Mouse (Mus musculus): ENCODE measurements around the gene Fam204a. TPM values are rescaled to one million over a fixed set of nuclear protein-coding genes. Genes with fewer than 3 reads are reported as not detected.

The Fam204a gene
- total and polyA plus RNA-seq, 3 experiments, result 26.5 to 78.1 (median 69.0) TPM

- H3K27ac ChIP-seq (ENCODE audit: insufficient read depth, low read depth), result no peak overlapping the region
- no peak for TF ChIP-seq HCFC1 (IDR thresholded peaks at IDR 0.05; ENCODE audit: low read depth, low read length)
- no peak for TF ChIP-seq ZC3H11A (IDR thresholded peaks at IDR 0.05; ENCODE audit: low read depth, low read length)
- no peak for TF ChIP-seq MYC (IDR thresholded peaks at IDR 0.05; ENCODE audit: low read depth, low read length)
- no peak for TF ChIP-seq MAFK (IDR thresholded peaks at IDR 0.05; ENCODE audit: insufficient replicate concordance, low read length)
- no peak for TF ChIP-seq JUN (IDR thresholded peaks at IDR 0.05; ENCODE audit: insufficient read depth, low read depth, low read length)
- no peak for TF ChIP-seq ELF1 (IDR thresholded peaks at IDR 0.05; ENCODE audit: low read depth, low read length)
- no peak for TF ChIP-seq SIN3A (IDR thresholded peaks at IDR 0.05; ENCODE audit: low read length)
- no peak for TF ChIP-seq BHLHE40 (IDR thresholded peaks at IDR 0.05; ENCODE audit: low read depth, low read length)
- TF ChIP-seq ZKSCAN1 (IDR thresholded peaks at IDR 0.05; ENCODE audit: borderline replicate concordance, low read depth, low read length), result no peak
- TF ChIP-seq NRF1 (IDR thresholded peaks at IDR 0.05; ENCODE audit: low read depth, low read length), result no peak
- no peak for TF ChIP-seq E2F4 (IDR thresholded peaks at IDR 0.05; ENCODE audit: insufficient replicate concordance, low read depth, low read length)
- no peak for TF ChIP-seq KAT2A (IDR thresholded peaks at IDR 0.05; ENCODE audit: insufficient replicate concordance, low read length)
- no peak for TF ChIP-seq RAD21 (IDR thresholded peaks at IDR 0.05; ENCODE audit: low read depth, low read length)
- no peak for TF ChIP-seq POLR2AphosphoS2 (IDR thresholded peaks at IDR 0.05; ENCODE audit: low read depth, low read length)
- TF ChIP-seq USF1 (IDR thresholded peaks at IDR 0.05; ENCODE audit: low read depth, low read length), result no peak
- no peak for TF ChIP-seq CHD1 (IDR thresholded peaks at IDR 0.05; ENCODE audit: low read depth, low read length)
- no peak for TF ChIP-seq POLR2A (IDR thresholded peaks at IDR 0.05; ENCODE audit: low read depth, low read length)
- TF ChIP-seq SMC3 (IDR thresholded peaks at IDR 0.05; ENCODE audit: low read depth, low read length), result no peak
- H3K4me1 ChIP-seq (ENCODE audit: control insufficient read depth in 1 of 2, insufficient read depth in 2 of 2), result peaks cover 0 to 18% of the 10 kb centered on the region in 2 experiments; a peak in 2 of 4 replicates
- dilution Hi-C loops (cut with MboI; ENCODE audit: extremely low pct_ligation_motif_present, extremely low pct_unique_long_range_greater_than_20kb, low sequenced_read_pairs), result no loop called here
- no peak overlapping the region for H3K4me2 ChIP-seq (ENCODE audit: insufficient read depth, low read depth, poor library complexity, severe bottlenecking)
- no peak overlapping the region for H3K4me3 ChIP-seq (replicated peaks in 1 of 3; ENCODE audit: low read depth in 2 of 3, low read length in 2 of 3, poor library complexity in 1 of 3)
- in situ Hi-C loops (cut with MboI; ENCODE audit: low pct_ligation_motif_present, low pct_unique_long_range_greater_than_20kb, low sequenced_read_pairs), result no loop called here
- H3K79me2 ChIP-seq (replicated peaks; ENCODE audit: control insufficient read depth, extremely low read depth, insufficient read depth, poor library complexity, severe bottlenecking), result peaks cover 13% of the 10 kb centered on the region
- H3K27me3 ChIP-seq (replicated peaks), result no peaks in the 10 kb centered on the region
- H3K36me3 ChIP-seq (replicated peaks in 1 of 2; ENCODE audit: control insufficient read depth in 1 of 2, insufficient read depth in 1 of 2, low read length in 1 of 2), result peaks cover 0 to 11% of the 10 kb centered on the region in 2 experiments
- no peak overlapping the region for H3K9ac ChIP-seq (ENCODE audit: insufficient read depth, low read depth)
- no peak for DNase-seq (ENCODE audit: extremely low read depth)
- H3K9me3 ChIP-seq (replicated peaks; ENCODE audit: low read length), result no peaks in the 10 kb centered on the region
Measured at GRCm38 (mm10) chr19:60226845-60227235, 339 bp upstream of the Fam204a start.

DNA sequence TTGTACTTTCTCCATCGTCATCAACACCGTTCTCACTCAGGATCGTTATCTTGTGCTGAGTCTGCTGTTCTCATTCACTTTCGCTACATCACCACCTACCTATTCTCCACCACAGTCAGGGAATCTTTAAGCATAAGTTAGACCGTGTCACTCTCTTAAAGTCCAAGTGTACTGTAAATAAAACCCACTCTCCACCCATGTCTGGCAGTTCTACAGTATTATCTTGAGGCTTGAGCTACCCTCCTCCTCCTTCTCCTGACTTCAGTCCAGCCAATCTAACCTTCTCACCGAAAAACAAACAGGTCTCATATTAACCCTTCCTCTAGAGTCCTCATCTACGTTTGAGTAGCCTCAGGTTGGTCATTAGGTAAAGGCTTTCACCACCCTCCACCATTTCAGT, 7.1 kb downstream of the Fam204a start:
- Histone ChIP-seq H3K27ac (ENCODE audit: insufficient read depth, low read depth) (no peak overlapping the region), H3K9ac (ENCODE audit: insufficient read depth, low read depth) (no peak overlapping the region), H3K79me2 (replicated peaks; ENCODE audit: control insufficient read depth, extremely low read depth, insufficient read depth, poor library complexity, severe bottlenecking) (peaks cover 7% of the 10 kb centered on the region), H3K4me1 (ENCODE audit: control insufficient read depth in 1 of 2, insufficient read depth in 2 of 2) (peaks cover 0 to 14% of the 10 kb centered on the region in 2 experiments; a peak in 2 of 4 replicates), H3K9me3 (replicated peaks; ENCODE audit: low read length) (no peaks in the 10 kb centered on the region), H3K36me3 (replicated peaks in 1 of 2; ENCODE audit: control insufficient read depth in 1 of 2, insufficient read depth in 1 of 2, low read length in 1 of 2) (peaks cover 8 to 57% of the 10 kb centered on the region in 2 experiments), H3K27me3 (replicated peaks) (no peaks in the 10 kb centered on the region), H3K4me3 (replicated peaks in 1 of 3; ENCODE audit: low read depth in 2 of 3, low read length in 2 of 3, poor library complexity in 1 of 3) (no peak overlapping the region), H3K4me2 (ENCODE audit: insufficient read depth, low read depth, poor library complexity, severe bottlenecking) (no peak overlapping the region)
- no peak for DNase-seq (ENCODE audit: extremely low read depth)
- in situ Hi-C loops (cut with MboI; ENCODE audit: low pct_ligation_motif_present, low pct_unique_long_range_greater_than_20kb, low sequenced_read_pairs), result no loop called here
- dilution Hi-C loops (cut with MboI; ENCODE audit: extremely low pct_ligation_motif_present, extremely low pct_unique_long_range_greater_than_20kb, low sequenced_read_pairs), result no loop called here
- no peak for TF ChIP-seq RCOR1 (conservative IDR thresholded peaks at IDR 0.05; ENCODE audit: low read depth, low read length)
- TF ChIP-seq TBP (conservative IDR thresholded peaks at IDR 0.05; ENCODE audit: low read depth, low read length), result no peak
- TF ChIP-seq PAX5 (IDR thresholded peaks at IDR 0.05; ENCODE audit: low read length), result no peak
- no peak for TF ChIP-seq MAZ (IDR thresholded peaks at IDR 0.05; ENCODE audit: low read depth, low read length)
- TF ChIP-seq SMC3 (IDR thresholded peaks at IDR 0.05; ENCODE audit: low read depth, low read length), result no peak
- TF ChIP-seq SIN3A (IDR thresholded peaks at IDR 0.05; ENCODE audit: low read length), result no peak
- no peak for TF ChIP-seq CTCF (conservative IDR thresholded peaks at IDR 0.05 in 1 of 2, IDR thresholded peaks at IDR 0.05 in 1 of 2; ENCODE audit: low read depth in 2 of 2, low read length in 2 of 2)
- TF ChIP-seq EP300 (IDR thresholded peaks at IDR 0.05; ENCODE audit: low read length), result no peak
- TF ChIP-seq HCFC1 (IDR thresholded peaks at IDR 0.05; ENCODE audit: low read depth, low read length), result no peak
- no peak for TF ChIP-seq MAFK (IDR thresholded peaks at IDR 0.05; ENCODE audit: insufficient replicate concordance, low read length)
- TF ChIP-seq ZC3H11A (IDR thresholded peaks at IDR 0.05; ENCODE audit: low read depth, low read length), result no peak
- TF ChIP-seq JUND (conservative IDR thresholded peaks at IDR 0.05; ENCODE audit: low read depth, low read length), result no peak
- TF ChIP-seq GABPA (IDR thresholded peaks at IDR 0.05; ENCODE audit: insufficient replicate concordance, low read depth, low read length), result no peak
- no peak for TF ChIP-seq MXI1 (IDR thresholded peaks at IDR 0.05; ENCODE audit: low read depth, low read length)

Measured in CH12.LX (cell line).